Mouse (Mus musculus) brain, embryonic 14.5 days (tissue): ENCODE measurements around the gene Dmwd.

Experiments
- CTCF ChIP-seq: fragments of 200-500 bp; IDR thresholded peaks from 2 replicates; pipeline ENCODE4 v1.5.1; 2012; ENCODE audit warnings: inconsistent platforms, mild to moderate bottlenecking, moderate library complexity, borderline replicate concordance; ENCODE audit not compliant: insufficient read depth, insufficient read length; ENCODE audit errors: extremely low read depth
- POLR2A ChIP-seq: fragments of 200-500 bp; IDR thresholded peaks from 2 replicates; pipeline ENCODE4 v1.6.1; 2012; ENCODE audit warnings: mild to moderate bottlenecking, inconsistent platforms, borderline replicate concordance; ENCODE audit not compliant: poor library complexity, insufficient read depth, insufficient read length, severe bottlenecking; ENCODE audit errors: extremely low read depth

- no peak for TF ChIP-seq CTCF
- no peak for TF ChIP-seq POLR2A
These were observed 27.7 kb downstream of the Dmwd start for GRCm38 (mm10) chr7:19103741-19104140.
